Mouse (Mus musculus): Measurements from ENCODE around the gene Cldn8. TPM values are rescaled to one million over a fixed set of nuclear protein-coding genes. Genes with fewer than 3 reads are reported as not detected.

Gene Cldn8
- not detected in 2 replicates for total RNA-seq (2017)

GRCm38 (mm10) chr16:88563045-88563913, at the start of gene Cldn8:
Cldn8 (minus strand) TSS chr16:88563183.
- no peak for ATAC-seq (replicated peaks in 1 of 2; ENCODE audit: insufficient read depth in 1 of 2, low FRiP score in 2 of 2, low TSS enrichment in 1 of 2, low read depth in 1 of 2, poor library complexity in 2 of 2, severe bottlenecking in 2 of 2)

- ATAC-seq (replicated peaks in 1 of 2; ENCODE audit: insufficient read depth in 1 of 2, low FRiP score in 2 of 2, low TSS enrichment in 1 of 2, low read depth in 1 of 2, poor library complexity in 2 of 2, severe bottlenecking in 2 of 2), result no peak
Observed at GRCm38 (mm10) chr16:88612712-88613111, 49.7 kb upstream of the Cldn8 start.

GRCm38 (mm10) chr16:88611922-88612321, 48.9 kb upstream of the Cldn8 start, which contains the start of gene Krtap24-1:
Krtap24-1 (minus strand) TSS chr16:88612279.
- ATAC-seq (replicated peaks in 1 of 2; ENCODE audit: insufficient read depth in 1 of 2, low FRiP score in 2 of 2, low TSS enrichment in 1 of 2, low read depth in 1 of 2, poor library complexity in 2 of 2, severe bottlenecking in 2 of 2), result no peak

GRCm38 (mm10) chr16:88604570-88604969, 41.6 kb upstream of the Cldn8 start:
- no peak for ATAC-seq (replicated peaks in 1 of 2; ENCODE audit: insufficient read depth in 1 of 2, low FRiP score in 2 of 2, low TSS enrichment in 1 of 2, low read depth in 1 of 2, poor library complexity in 2 of 2, severe bottlenecking in 2 of 2)

GRCm38 (mm10) chr16:88602464-88602863, 39.5 kb upstream of the Cldn8 start:
- ATAC-seq (replicated peaks in 1 of 2; ENCODE audit: insufficient read depth in 1 of 2, low FRiP score in 2 of 2, low TSS enrichment in 1 of 2, low read depth in 1 of 2, poor library complexity in 2 of 2, severe bottlenecking in 2 of 2), result no peak

- no peak for ATAC-seq (replicated peaks in 1 of 2; ENCODE audit: insufficient read depth in 1 of 2, low FRiP score in 2 of 2, low TSS enrichment in 1 of 2, low read depth in 1 of 2, poor library complexity in 2 of 2, severe bottlenecking in 2 of 2)
Observed at GRCm38 (mm10) chr16:88600303-88600702, 37.3 kb upstream of the Cldn8 start.

GRCm38 (mm10) chr16:88599504-88600237, 36.7 kb upstream of the Cldn8 start:
- ATAC-seq (replicated peaks in 1 of 2; ENCODE audit: insufficient read depth in 1 of 2, low FRiP score in 2 of 2, low TSS enrichment in 1 of 2, low read depth in 1 of 2, poor library complexity in 2 of 2, severe bottlenecking in 2 of 2), result no peak

- ATAC-seq (replicated peaks in 1 of 2; ENCODE audit: insufficient read depth in 1 of 2, low FRiP score in 2 of 2, low TSS enrichment in 1 of 2, low read depth in 1 of 2, poor library complexity in 2 of 2, severe bottlenecking in 2 of 2), result no peak
Observed at GRCm38 (mm10) chr16:88592758-88593157, 29.8 kb upstream of the Cldn8 start.

GRCm38 (mm10) chr16:88583338-88583737, 20.4 kb upstream of the Cldn8 start:
- ATAC-seq (replicated peaks in 1 of 2; ENCODE audit: insufficient read depth in 1 of 2, low FRiP score in 2 of 2, low TSS enrichment in 1 of 2, low read depth in 1 of 2, poor library complexity in 2 of 2, severe bottlenecking in 2 of 2), result no peak

- no peak for ATAC-seq (replicated peaks in 1 of 2; ENCODE audit: insufficient read depth in 1 of 2, low FRiP score in 2 of 2, low TSS enrichment in 1 of 2, low read depth in 1 of 2, poor library complexity in 2 of 2, severe bottlenecking in 2 of 2)
Observed at GRCm38 (mm10) chr16:88575885-88576679, 13.1 kb upstream of the Cldn8 start.

- ATAC-seq (replicated peaks in 1 of 2; ENCODE audit: insufficient read depth in 1 of 2, low FRiP score in 2 of 2, low TSS enrichment in 1 of 2, low read depth in 1 of 2, poor library complexity in 2 of 2, severe bottlenecking in 2 of 2), result no peak
Observed at GRCm38 (mm10) chr16:88572904-88573404, 10.0 kb upstream of the Cldn8 start.

- ATAC-seq (replicated peaks in 1 of 2; ENCODE audit: insufficient read depth in 1 of 2, low FRiP score in 2 of 2, low TSS enrichment in 1 of 2, low read depth in 1 of 2, poor library complexity in 2 of 2, severe bottlenecking in 2 of 2), result no peak
Observed at GRCm38 (mm10) chr16:88570136-88570535, 7.2 kb upstream of the Cldn8 start.

- no peak for ATAC-seq (replicated peaks in 1 of 2; ENCODE audit: insufficient read depth in 1 of 2, low FRiP score in 2 of 2, low TSS enrichment in 1 of 2, low read depth in 1 of 2, poor library complexity in 2 of 2, severe bottlenecking in 2 of 2)
Observed at GRCm38 (mm10) chr16:88569732-88570131, 6.7 kb upstream of the Cldn8 start.

GRCm38 (mm10) chr16:88569096-88569495, 6.1 kb upstream of the Cldn8 start:
- ATAC-seq (replicated peaks in 1 of 2; ENCODE audit: insufficient read depth in 1 of 2, low FRiP score in 2 of 2, low TSS enrichment in 1 of 2, low read depth in 1 of 2, poor library complexity in 2 of 2, severe bottlenecking in 2 of 2), result no peak

- ATAC-seq (replicated peaks in 1 of 2; ENCODE audit: insufficient read depth in 1 of 2, low FRiP score in 2 of 2, low TSS enrichment in 1 of 2, low read depth in 1 of 2, poor library complexity in 2 of 2, severe bottlenecking in 2 of 2), result no peak
Observed at GRCm38 (mm10) chr16:88561617-88562164, 1.3 kb downstream of the Cldn8 start.

- no peak for ATAC-seq (replicated peaks in 1 of 2; ENCODE audit: insufficient read depth in 1 of 2, low FRiP score in 2 of 2, low TSS enrichment in 1 of 2, low read depth in 1 of 2, poor library complexity in 2 of 2, severe bottlenecking in 2 of 2)
Observed at GRCm38 (mm10) chr16:88542488-88542887, 20.5 kb downstream of the Cldn8 start.

- no peak for ATAC-seq (replicated peaks in 1 of 2; ENCODE audit: insufficient read depth in 1 of 2, low FRiP score in 2 of 2, low TSS enrichment in 1 of 2, low read depth in 1 of 2, poor library complexity in 2 of 2, severe bottlenecking in 2 of 2)
Observed at GRCm38 (mm10) chr16:88539841-88540487, 23.0 kb downstream of the Cldn8 start.
